Mouse (Mus musculus): Measurements from ENCODE around the gene Tbcd. TPM values are rescaled to one million over a fixed set of nuclear protein-coding genes. Genes with fewer than 3 reads are reported as not detected.

Tbcd gene
- total and polyA plus RNA-seq, 2 experiments = 23.5 to 31.8 TPM

- DNase-seq (ENCODE audit: extremely low read depth, low read depth, low spot score) = no peak
- WGBS = 98% methylated on average over 3 of the region's 3 CpGs
- Histone ChIP-seq H3K27me3 (ENCODE audit: control insufficient read depth, insufficient read depth, low read length) (no peaks in the 10 kb centered on the region), H3K27ac (replicated peaks; ENCODE audit: insufficient read depth, low read depth, low read length) (no peak overlapping the region), H3K4me3 (ENCODE audit: insufficient read depth, low read depth, low read length) (no peak overlapping the region), H3K36me3 (ENCODE audit: control insufficient read depth, insufficient read depth, low read length) (no peaks in the 10 kb centered on the region), H3K79me2 (ENCODE audit: control insufficient read depth, insufficient read depth, low read length) (no peaks in the 10 kb centered on the region), H3K4me1 (ENCODE audit: control insufficient read depth, insufficient read depth, low read length) (peaks cover 9% of the 10 kb centered on the region; the same call in 1 of the 2 replicates), H3K9ac (ENCODE audit: low read depth, low read length) (no peak overlapping the region)
- TF ChIP-seq POLR2A (IDR thresholded peaks at IDR 0.05; ENCODE audit: extremely low read depth, insufficient read depth, low read length) = no peak
Observed at GRCm38 (mm10) chr11:121553458-121553857, 101.7 kb downstream of the Tbcd start.

GRCm38 (mm10) chr11:121556727-121557126 is 105.0 kb downstream of the Tbcd start:
- DNase-seq (ENCODE audit: extremely low read depth, low read depth, low spot score) = no peak
- Histone ChIP-seq H3K27ac (replicated peaks; ENCODE audit: insufficient read depth, low read depth, low read length) (no peak overlapping the region), H3K36me3 (ENCODE audit: control insufficient read depth, insufficient read depth, low read length) (no peaks in the 10 kb centered on the region), H3K4me1 (ENCODE audit: control insufficient read depth, insufficient read depth, low read length) (no peaks in the 10 kb centered on the region), H3K27me3 (ENCODE audit: control insufficient read depth, insufficient read depth, low read length) (no peaks in the 10 kb centered on the region), H3K79me2 (ENCODE audit: control insufficient read depth, insufficient read depth, low read length) (no peaks in the 10 kb centered on the region), H3K9ac (ENCODE audit: low read depth, low read length) (no peak overlapping the region), H3K4me3 (ENCODE audit: insufficient read depth, low read depth, low read length) (no peak overlapping the region)
- WGBS = 32% methylated on average over 1 of the region's 1 CpGs
- no peak for TF ChIP-seq CTCF (IDR thresholded peaks at IDR 0.05; ENCODE audit: low read depth, low read length)

- Histone ChIP-seq H3K9ac (ENCODE audit: low read depth, low read length) (no peak overlapping the region), H3K36me3 (ENCODE audit: control insufficient read depth, insufficient read depth, low read length) (no peaks in the 10 kb centered on the region), H3K79me2 (ENCODE audit: control insufficient read depth, insufficient read depth, low read length) (no peaks in the 10 kb centered on the region), H3K27me3 (ENCODE audit: control insufficient read depth, insufficient read depth, low read length) (no peaks in the 10 kb centered on the region), H3K27ac (replicated peaks; ENCODE audit: insufficient read depth, low read depth, low read length) (no peak overlapping the region), H3K4me3 (ENCODE audit: insufficient read depth, low read depth, low read length) (no peak overlapping the region), H3K4me1 (ENCODE audit: control insufficient read depth, insufficient read depth, low read length) (no peaks in the 10 kb centered on the region)
- no peak for TF ChIP-seq CTCF (IDR thresholded peaks at IDR 0.05; ENCODE audit: low read depth, low read length)
- no peak for TF ChIP-seq POLR2A (IDR thresholded peaks at IDR 0.05; ENCODE audit: extremely low read depth, insufficient read depth, low read length)
- 100% methylated on average over 1 of the region's 1 CpGs for WGBS
- DNase-seq (ENCODE audit: extremely low read depth, low read depth, low spot score) = no peak
Observed at GRCm38 (mm10) chr11:121557946-121558345, 106.2 kb downstream of the Tbcd start.

- no peak overlapping the region for H3K4me3 ChIP-seq (ENCODE audit: insufficient read depth, low read depth, low read length)
- H3K36me3 ChIP-seq (ENCODE audit: control insufficient read depth, insufficient read depth, low read length) = no peaks in the 10 kb centered on the region
- DNase-seq (ENCODE audit: extremely low read depth, low read depth, low spot score) = no peak
- no peak overlapping the region for H3K9ac ChIP-seq (ENCODE audit: low read depth, low read length)
- H3K27me3 ChIP-seq (ENCODE audit: control insufficient read depth, insufficient read depth, low read length) = no peaks in the 10 kb centered on the region
- WGBS = 88% methylated on average over 3 of the region's 3 CpGs
- H3K79me2 ChIP-seq (ENCODE audit: control insufficient read depth, insufficient read depth, low read length) = no peaks in the 10 kb centered on the region
- H3K4me1 ChIP-seq (ENCODE audit: control insufficient read depth, insufficient read depth, low read length) = no peaks in the 10 kb centered on the region
- TF ChIP-seq POLR2A (IDR thresholded peaks at IDR 0.05; ENCODE audit: extremely low read depth, insufficient read depth, low read length) = no peak
- no peak for TF ChIP-seq CTCF (IDR thresholded peaks at IDR 0.05; ENCODE audit: low read depth, low read length)
- no peak overlapping the region for H3K27ac ChIP-seq (replicated peaks; ENCODE audit: insufficient read depth, low read depth, low read length)
Observed at GRCm38 (mm10) chr11:121558522-121558921, 106.8 kb downstream of the Tbcd start.

GRCm38 (mm10) chr11:121559527-121560293 is 108.0 kb downstream of the Tbcd start:
- no peaks in the 10 kb centered on the region for H3K27me3 ChIP-seq (ENCODE audit: control insufficient read depth, insufficient read depth, low read length)
- H3K79me2 ChIP-seq (ENCODE audit: control insufficient read depth, insufficient read depth, low read length) = no peaks in the 10 kb centered on the region
- DNase-seq (ENCODE audit: extremely low read depth, low read depth, low spot score) = no peak
- no peak overlapping the region for H3K9ac ChIP-seq (ENCODE audit: low read depth, low read length)
- 89% methylated on average over 4 of the region's 4 CpGs for WGBS
- peaks cover 2% of the 10 kb centered on the region; the same call in 1 of the 2 replicates for H3K36me3 ChIP-seq (ENCODE audit: control insufficient read depth, insufficient read depth, low read length)
- no peak overlapping the region for H3K27ac ChIP-seq (replicated peaks; ENCODE audit: insufficient read depth, low read depth, low read length)
- no peak overlapping the region for H3K4me3 ChIP-seq (ENCODE audit: insufficient read depth, low read depth, low read length)
- no peaks in the 10 kb centered on the region for H3K4me1 ChIP-seq (ENCODE audit: control insufficient read depth, insufficient read depth, low read length)
- TF ChIP-seq CTCF (IDR thresholded peaks at IDR 0.05; ENCODE audit: low read depth, low read length) (no peak), POLR2A (IDR thresholded peaks at IDR 0.05; ENCODE audit: extremely low read depth, insufficient read depth, low read length) (no peak)

- H3K9ac ChIP-seq (ENCODE audit: low read depth, low read length) = no peak overlapping the region
- no peak overlapping the region for H3K4me3 ChIP-seq (ENCODE audit: insufficient read depth, low read depth, low read length)
- no peak overlapping the region for H3K27ac ChIP-seq (replicated peaks; ENCODE audit: insufficient read depth, low read depth, low read length)
- no peaks in the 10 kb centered on the region for H3K79me2 ChIP-seq (ENCODE audit: control insufficient read depth, insufficient read depth, low read length)
- no peak for DNase-seq (ENCODE audit: extremely low read depth, low read depth, low spot score)
- peaks cover 4% of the 10 kb centered on the region; the same call in 1 of the 2 replicates for H3K36me3 ChIP-seq (ENCODE audit: control insufficient read depth, insufficient read depth, low read length)
- no peaks in the 10 kb centered on the region for H3K4me1 ChIP-seq (ENCODE audit: control insufficient read depth, insufficient read depth, low read length)
- TF ChIP-seq POLR2A (IDR thresholded peaks at IDR 0.05; ENCODE audit: extremely low read depth, insufficient read depth, low read length) (no peak), CTCF (IDR thresholded peaks at IDR 0.05; ENCODE audit: low read depth, low read length) (peak; percentile 9; the same call in 1 of the 2 replicates)
- no peaks in the 10 kb centered on the region for H3K27me3 ChIP-seq (ENCODE audit: control insufficient read depth, insufficient read depth, low read length)
- WGBS = 85% methylated on average over 7 of the region's 7 CpGs
Observed at GRCm38 (mm10) chr11:121560294-121560663, 108.5 kb downstream of the Tbcd start.
